Mouse (Mus musculus) embryonic fibroblast, embryonic 13.5 days (primary cell): ENCODE results near the gene Klhdc4.

Source experiments
- CTCF ChIP-seq: IDR thresholded peaks from 2 replicates; pipeline ENCODE4 v1.5.1; 2011; ENCODE audit warnings: mild to moderate bottlenecking, control low read depth, low read length, moderate library complexity, borderline replicate concordance; ENCODE audit not compliant: insufficient read depth
- POLR2A ChIP-seq: IDR thresholded peaks from 2 replicates; pipeline ENCODE4 v1.6.1; 2011; ENCODE audit warnings: low read depth, mild to moderate bottlenecking, control low read depth, low read length, moderate library complexity

- 0 out of 2 replicates have a peak, but pooled peaks have one; percentile 4 for TF ChIP-seq POLR2A
- TF ChIP-seq CTCF = no peak
Observed at GRCm38 (mm10) chr8:121847261-121847822, 18.0 kb upstream of the Klhdc4 start.
